Mouse (Mus musculus) heart, embryonic 11.5 days (tissue): Measurements from ENCODE around the gene Olfr746. TPM values are rescaled to one million over a fixed set of nuclear protein-coding genes. Genes with fewer than 3 reads are reported as not detected.

ENCODE experiments used
- ATAC-seq: fragments of 200-750 bp; cut with Nextera tagmentation; replicated peaks from 2 replicates; pipeline ENCODE4 v1.8.0; 2017; ENCODE audit warnings: moderate library complexity; ENCODE audit not compliant: insufficient number of reproducible peaks, low FRiP score, low TSS enrichment
- H3K27ac ChIP-seq: fragments of 300-500 bp; sonication (generic); 2 replicates; pipeline ENCODE4 v1.5.1; 2014; ENCODE audit warnings: mild to moderate bottlenecking, low read depth, low read length
- H3K27me3 ChIP-seq: fragments of 300-500 bp; sonication (generic); 2 replicates; pipeline ENCODE4 v1.6.1; 2014; ENCODE audit warnings: mild to moderate bottlenecking, low read length, mixed read lengths; ENCODE audit not compliant: control insufficient read depth, insufficient read depth
- H3K36me3 ChIP-seq: fragments of 300-500 bp; sonication (generic); 2 replicates; pipeline ENCODE4 v1.6.1; 2014; ENCODE audit warnings: mild to moderate bottlenecking, low read length, moderate library complexity, mixed read lengths; ENCODE audit not compliant: control insufficient read depth, insufficient read depth
- H3K4me1 ChIP-seq: fragments of 300-500 bp; sonication (generic); 2 replicates; pipeline ENCODE4 v1.6.1; 2014; ENCODE audit warnings: low read length; ENCODE audit not compliant: control insufficient read depth, insufficient read depth
- H3K4me2 ChIP-seq: fragments of 300-500 bp; sonication (generic); 2 replicates; pipeline ENCODE4 v1.6.1; 2014; ENCODE audit warnings: mild to moderate bottlenecking, moderate library complexity
- H3K4me3 ChIP-seq: fragments of 300-500 bp; sonication (generic); 2 replicates; pipeline ENCODE4 v1.5.1; 2014; ENCODE audit warnings: low read depth, low read length
- H3K9ac ChIP-seq: fragments of 300-500 bp; sonication (generic); 2 replicates; pipeline ENCODE4 v1.6.1; 2014; ENCODE audit warnings: mild to moderate bottlenecking, low read depth, low read length, moderate library complexity
- H3K9me3 ChIP-seq: fragments of 300-500 bp; sonication (generic); replicated peaks from 2 replicates; pipeline ENCODE4 v1.6.1; 2016; ENCODE audit warnings: low read length; ENCODE audit not compliant: control insufficient read depth
- WGBS: fragments of 180-500 bp; shearing (Covaris S2); extraction: QIAGEN DNeasy Blood & Tissue Kit; methylation state at CpG from one replicate; pipeline ENCODE4 v1.1.7; 2014; ENCODE audit not compliant: insufficient replicate concordance; 5-methylcytosine and 5-hydroxymethylcytosine counted together
- polyA plus RNA-seq: library from polyadenylated mRNA; unstranded; fragments of >200 nt; fragmentation: Nextera tagmentation; extraction: Ambion mirVana; gene quantifications from 2 replicates; pipeline ENCODE4 v1.2.1, GENCODE M21; 2014

Olfr746 gene
- not detected in 2 replicates for polyA plus RNA-seq

DNA sequence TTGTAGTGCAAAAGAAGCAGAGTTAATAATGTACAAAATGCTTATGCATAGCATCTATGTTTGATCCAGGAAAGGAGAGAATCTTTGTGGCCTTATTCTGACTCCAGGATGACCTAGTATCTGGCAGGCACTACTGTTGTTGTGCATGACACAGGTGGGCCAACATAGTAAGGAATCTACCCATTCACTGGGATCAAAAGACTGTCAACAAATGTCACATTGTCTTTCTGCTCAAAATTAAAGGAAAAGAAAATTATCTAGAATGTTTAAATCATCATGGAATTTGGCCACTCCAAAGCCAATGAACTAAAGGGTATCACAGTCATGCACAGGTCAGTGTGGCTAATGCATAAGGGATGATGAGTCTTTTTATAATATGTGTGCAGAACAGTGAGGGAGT lies at the start of gene Olfr746:
Gene Olfr746 (plus strand): TSS at position 301 of the 400 bp plus-strand sequence.
- no peak for ATAC-seq
- H3K27me3 ChIP-seq = no peaks in the 10 kb centered on the region
- H3K4me3 ChIP-seq = no peak within 1 kb of the TSS
- no peak within 1 kb of the TSS for H3K4me2 ChIP-seq
- no peaks in the 10 kb centered on the region for H3K9me3 ChIP-seq
- H3K36me3 ChIP-seq = no peaks in the 10 kb centered on the region
- no peak within 1 kb of the TSS for H3K9ac ChIP-seq
- no peak within 1 kb of the TSS for H3K27ac ChIP-seq
- no peaks in the 10 kb centered on the region for H3K4me1 ChIP-seq

DNA sequence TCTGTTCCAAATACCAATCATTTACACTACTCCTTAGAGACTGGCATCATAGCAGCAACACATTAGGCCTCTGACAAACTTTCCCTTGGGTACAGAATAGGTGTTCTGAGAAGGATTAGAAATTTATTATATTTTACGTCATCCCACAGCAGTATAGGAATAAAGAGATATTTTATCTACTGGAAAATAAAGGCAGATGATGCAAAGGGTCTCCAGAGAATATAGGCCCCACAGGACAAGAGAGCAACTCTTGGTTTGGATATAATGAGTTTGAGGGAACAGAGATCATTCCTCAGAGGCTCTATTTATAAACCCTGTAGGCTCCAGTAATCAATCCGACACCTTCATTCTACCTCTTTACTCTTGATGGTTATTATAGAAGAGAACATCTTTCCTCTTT lies 32.3 kb upstream of the Olfr746 start, which contains the start of gene Olfr744:
Gene Olfr744 (plus strand): TSS at position 301 of the 400 bp plus-strand sequence.
- no peaks in the 10 kb centered on the region for H3K36me3 ChIP-seq

DNA sequence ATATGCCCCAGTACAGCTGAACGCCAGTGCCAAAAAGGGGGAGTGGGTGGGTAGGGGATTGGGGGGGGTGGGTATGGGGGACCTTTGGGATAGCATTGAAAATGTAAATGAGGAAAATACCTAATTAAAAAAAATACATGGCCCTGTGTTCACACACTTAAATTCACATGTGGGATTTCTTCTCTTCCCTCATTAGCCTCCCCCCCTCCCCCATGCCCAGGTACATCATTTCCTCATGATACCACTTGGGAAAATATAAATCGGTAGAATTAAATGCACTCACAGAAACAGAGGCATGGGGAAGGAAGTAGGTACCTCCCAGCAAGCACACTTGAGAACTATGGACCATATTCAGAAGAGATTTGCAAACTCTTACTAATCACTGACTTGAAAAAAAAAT lies 7.8 kb upstream of the Olfr746 start, which contains the start of gene Olfr745:
Gene Olfr745 (plus strand): TSS at position 301 of the 400 bp plus-strand sequence.
- WGBS = 82% methylated on average over 2 of the region's 2 CpGs
- Histone ChIP-seq H3K9me3 (no peaks in the 10 kb centered on the region), H3K36me3 (no peaks in the 10 kb centered on the region), H3K4me2 (no peak within 1 kb of the TSS), H3K27ac (no peak within 1 kb of the TSS), H3K9ac (no peak within 1 kb of the TSS), H3K4me1 (no peaks in the 10 kb centered on the region), H3K27me3 (no peaks in the 10 kb centered on the region), H3K4me3 (no peak within 1 kb of the TSS)
- no peak for ATAC-seq

More for the DNA sequence above, 32.3 kb upstream of the Olfr746 start, which contains the start of gene Olfr744:
- no peak within 1 kb of the TSS for H3K4me2 ChIP-seq
- H3K9me3 ChIP-seq = no peaks in the 10 kb centered on the region
- no peak for ATAC-seq
- H3K27me3 ChIP-seq = no peaks in the 10 kb centered on the region
- H3K4me1 ChIP-seq = no peaks in the 10 kb centered on the region
- H3K4me3 ChIP-seq = no peak within 1 kb of the TSS
- no peak within 1 kb of the TSS for H3K27ac ChIP-seq
- H3K9ac ChIP-seq = no peak within 1 kb of the TSS
- 83% methylated on average over 2 of the region's 2 CpGs for WGBS

DNA sequence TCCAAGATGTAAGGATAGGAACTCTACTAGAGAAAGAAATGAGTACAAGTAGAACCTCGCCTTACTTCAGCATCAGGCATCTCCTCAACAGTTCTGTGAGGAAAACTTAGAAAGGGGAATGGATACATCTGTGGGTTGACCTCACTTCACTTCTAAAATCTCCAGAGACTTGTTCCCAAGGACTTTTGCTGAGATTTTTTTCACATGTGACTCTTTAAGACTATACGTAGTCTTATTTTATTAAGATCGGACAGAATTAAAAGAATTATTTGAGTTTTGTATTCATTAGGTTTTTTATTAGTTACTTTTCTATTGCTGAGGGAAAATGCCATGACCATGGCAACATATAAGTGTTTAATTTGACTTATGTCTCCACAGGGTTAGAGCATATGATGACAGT lies 46.2 kb downstream of the Olfr746 start, which contains the start of gene Olfr747:
Gene Olfr747 (minus strand): TSS at position 101 of the 400 bp plus-strand sequence.
- Histone ChIP-seq H3K4me2 (no peak within 1 kb of the TSS), H3K27ac (no peak within 1 kb of the TSS), H3K27me3 (no peaks in the 10 kb centered on the region), H3K36me3 (no peaks in the 10 kb centered on the region), H3K4me3 (no peak within 1 kb of the TSS), H3K9me3 (no peaks in the 10 kb centered on the region), H3K9ac (no peak within 1 kb of the TSS), H3K4me1 (no peaks in the 10 kb centered on the region)
- ATAC-seq = no peak
- 79% methylated on average over 3 of the region's 3 CpGs for WGBS

Other genes starting within 250 kb of the Olfr746 start
- gene Olfr738, start 239.5 kb upstream of the Olfr746 start, polyA plus RNA-seq = not detected in 2 replicates
- not detected in 2 replicates for gene Olfr739, start 228.5 kb upstream of the Olfr746 start, polyA plus RNA-seq
- gene Olfr740, start 201.5 kb upstream of the Olfr746 start, polyA plus RNA-seq = not detected in 2 replicates
- gene Olfr741, start 174.3 kb upstream of the Olfr746 start, polyA plus RNA-seq = not detected in 2 replicates
- gene Olfr742, start 143.5 kb upstream of the Olfr746 start, polyA plus RNA-seq = not detected in 2 replicates
- gene Olfr743, start 125.2 kb upstream of the Olfr746 start, polyA plus RNA-seq = not detected in 2 replicates
- gene Olfr744, start 32.2 kb upstream of the Olfr746 start, polyA plus RNA-seq = not detected in 2 replicates
- gene Olfr745, start 7.7 kb upstream of the Olfr746 start, polyA plus RNA-seq = not detected in 2 replicates
- gene Olfr747, start 46.1 kb downstream of the Olfr746 start, polyA plus RNA-seq = not detected in 2 replicates
- not detected in 2 replicates for gene Olfr748, start 60.3 kb downstream of the Olfr746 start, polyA plus RNA-seq
- not detected in 2 replicates for gene Olfr749, start 98.0 kb downstream of the Olfr746 start, polyA plus RNA-seq
- 51.7 and 55.8 TPM in 2 replicates for gene Ttc5, start 138.4 kb downstream of the Olfr746 start, polyA plus RNA-seq
- not detected in 2 replicates for gene Ccnb1ip1, start 160.6 kb downstream of the Olfr746 start, polyA plus RNA-seq
- 45.2 and 48.5 TPM in 2 replicates for gene Parp2, start 160.8 kb downstream of the Olfr746 start, polyA plus RNA-seq
- 4.4 and 6.5 TPM in 2 replicates for gene Tep1, start 223.5 kb downstream of the Olfr746 start, polyA plus RNA-seq